Mouse (Mus musculus) small intestine, adult 2 months (tissue): ENCODE measurements around the gene Mapkapk5.

Experiments
- CTCF ChIP-seq: fragments of 200-500 bp; IDR thresholded peaks from 2 replicates; pipeline ENCODE4 v1.5.1; 2012; ENCODE audit warnings: low read depth, mild to moderate bottlenecking, control low read depth, inconsistent platforms, low read length, moderate library complexity, mixed read lengths; ENCODE audit not compliant: insufficient replicate concordance, insufficient read length; ENCODE audit errors: extremely low read depth
- POLR2A ChIP-seq: fragments of 200-500 bp; IDR thresholded peaks from 2 replicates; pipeline ENCODE4 v1.6.1; 2012; ENCODE audit warnings: low read depth, mild to moderate bottlenecking, control low read depth, inconsistent platforms, low read length, moderate library complexity

DNA sequence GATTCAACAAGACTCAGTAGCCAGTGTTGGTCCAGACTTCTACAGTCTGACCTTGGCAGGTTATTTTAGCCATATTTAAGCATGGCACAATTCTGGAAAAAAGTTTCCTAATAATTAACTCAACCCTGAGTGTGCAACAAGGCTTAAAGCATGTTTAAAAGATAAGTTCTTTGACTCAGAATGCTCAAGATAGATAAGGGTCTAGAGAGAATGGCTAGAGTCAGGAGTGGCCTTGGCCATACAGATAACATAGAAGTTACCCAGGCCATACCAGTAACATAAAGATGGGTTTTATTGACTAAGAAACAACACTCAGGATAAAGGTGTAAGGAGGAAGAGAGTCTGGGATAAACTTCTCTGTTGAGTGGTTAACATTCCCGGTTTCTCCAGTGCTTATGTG lies 69.7 kb downstream of the Mapkapk5 start:
- TF ChIP-seq CTCF, result no peak
- TF ChIP-seq POLR2A, result no peak
